Mouse (Mus musculus): Measurements from ENCODE around the gene Adal. TPM values are rescaled to one million over a fixed set of nuclear protein-coding genes. Genes with fewer than 3 reads are reported as not detected.

Adal gene
- polyA plus RNA-seq (2017; shearing (Covaris generic)) = 17.0 TPM

GRCm38 (mm10) chr2:121140018-121140882 lies at the start of gene Adal, which contains the start of gene Lcmt2:
Gene Adal, plus strand, starts transcription at chr2:121140428.
Gene Lcmt2, minus strand, starts transcription at chr2:121140653.

GRCm38 (mm10) chr2:121109695-121110094 lies 30.5 kb upstream of the Adal start, which contains the start of gene Tgm7:
Gene Tgm7, minus strand, starts transcription at chr2:121109795.

GRCm38 (mm10) chr2:121170481-121170971 lies 30.3 kb downstream of the Adal start, which contains the start of gene Tubgcp4:
Gene Tubgcp4, plus strand, starts transcription at chr2:121170654.

DNA sequence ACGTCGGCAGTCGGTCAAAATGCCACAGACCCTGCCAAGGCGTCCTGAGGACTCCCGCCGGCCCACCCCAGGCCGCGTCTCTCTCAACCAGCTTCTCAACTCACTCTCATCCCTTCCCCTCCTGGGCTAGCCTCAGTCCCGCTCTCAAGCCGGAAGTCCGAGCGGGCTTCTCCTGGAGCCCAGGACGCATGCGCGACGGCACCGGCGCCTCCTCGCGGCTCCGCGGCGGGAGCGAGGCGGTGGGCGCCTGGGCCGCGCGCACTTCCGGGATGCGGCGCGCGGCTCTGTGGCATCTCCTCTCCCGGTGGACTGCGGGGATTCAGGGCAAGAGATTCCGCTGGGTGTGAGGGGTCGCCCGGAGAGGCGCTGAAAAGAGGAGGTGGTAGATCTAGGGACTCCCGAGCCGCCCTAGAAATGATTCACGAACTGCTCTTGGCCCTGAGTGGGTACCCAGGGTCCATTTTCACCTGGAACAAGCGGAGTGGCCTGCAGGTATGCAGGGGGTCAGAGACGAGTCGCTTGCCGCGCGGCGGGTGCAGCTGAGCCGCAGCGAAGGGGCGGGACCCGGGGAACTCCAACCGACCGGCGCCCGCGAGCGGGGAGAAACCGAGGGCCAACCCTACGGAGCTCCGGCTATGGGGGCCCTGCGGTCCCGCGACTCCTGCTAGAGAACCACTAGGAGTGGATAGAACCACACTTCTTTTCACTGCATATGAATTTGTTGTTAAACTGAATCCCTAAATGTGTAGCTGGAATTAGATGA lies 30.9 kb downstream of the Adal start, which contains the start of gene Zscan29:
Zscan29 (minus strand) TSS at position 146 of the 763 bp plus-strand sequence.

Other genes with a start within 250 kb of the Adal start
- 62.4 TPM for gene Ubr1, start 169.7 kb upstream of the Adal start, polyA plus RNA-seq (2017; shearing (Covaris generic))
- gene Tmem62, start 163.4 kb upstream of the Adal start, polyA plus RNA-seq (2017; shearing (Covaris generic)) = 13.0 TPM
- 161 TPM for gene Ccndbp1, start 132.0 kb upstream of the Adal start, polyA plus RNA-seq (2017; shearing (Covaris generic))
- 0.92 TPM for gene Epb42, start 103.4 kb upstream of the Adal start, polyA plus RNA-seq (2017; shearing (Covaris generic))
- not detected for gene Tgm5, start 54.6 kb upstream of the Adal start, polyA plus RNA-seq (2017; shearing (Covaris generic))
- not detected for gene Tgm7, start 30.6 kb upstream of the Adal start, polyA plus RNA-seq (2017; shearing (Covaris generic))
- 13.1 TPM for gene Lcmt2, start 225 bp downstream of the Adal start, polyA plus RNA-seq (2017; shearing (Covaris generic))
- gene Tubgcp4, start 30.2 kb downstream of the Adal start, polyA plus RNA-seq (2017; shearing (Covaris generic)) = 105 TPM
- 71.9 TPM for gene Zscan29, start 30.7 kb downstream of the Adal start, polyA plus RNA-seq (2017; shearing (Covaris generic))
- 82.4 TPM for gene Trp53bp1, start 131.0 kb downstream of the Adal start, polyA plus RNA-seq (2017; shearing (Covaris generic))
- gene Map1a, start 149.2 kb downstream of the Adal start, polyA plus RNA-seq (2017; shearing (Covaris generic)) = 0.06 TPM
- 15.4 TPM for gene Ppip5k1, start 215.0 kb downstream of the Adal start, polyA plus RNA-seq (2017; shearing (Covaris generic))
- not detected for gene Ckmt1, start 217.3 kb downstream of the Adal start, polyA plus RNA-seq (2017; shearing (Covaris generic))
- gene Strc, start 246.7 kb downstream of the Adal start, polyA plus RNA-seq (2017; shearing (Covaris generic)) = 0.16 TPM

Measured in activated CD4-positive, CD25-positive, alpha-beta regulatory T cell, adult 9 weeks (primary cell).